Mouse (Mus musculus): ENCODE measurements around the gene A630095N17Rik.

The A630095N17Rik gene

GRCm38 (mm10) chr1:75215785-75216184 is 16.1 kb downstream of the A630095N17Rik start:
- no peak for DNase-seq (ENCODE audit: low spot score in 2 of 2)

GRCm38 (mm10) chr1:75214886-75215285 is 17.0 kb downstream of the A630095N17Rik start:
- DNase-seq (ENCODE audit: low spot score in 2 of 2): no peak

GRCm38 (mm10) chr1:75214442-75214841 is 17.5 kb downstream of the A630095N17Rik start:
- no peak for DNase-seq (ENCODE audit: low spot score in 2 of 2)

GRCm38 (mm10) chr1:75213096-75213495 is 18.8 kb downstream of the A630095N17Rik start:
- no peak for DNase-seq (ENCODE audit: low spot score in 2 of 2)

- DNase-seq (ENCODE audit: low spot score in 2 of 2): no peak
These were observed 19.4 kb downstream of the A630095N17Rik start for GRCm38 (mm10) chr1:75212542-75212941.

- no peak for DNase-seq (ENCODE audit: low spot score in 2 of 2)
These were observed 20.7 kb downstream of the A630095N17Rik start for GRCm38 (mm10) chr1:75211141-75211708.

GRCm38 (mm10) chr1:75210136-75211087 is 21.5 kb downstream of the A630095N17Rik start, which contains the start of the genes Glb1l and Stk16:
TSS of gene Glb1l (minus strand) at chr1:75210813.
TSS of gene Stk16 (plus strand) at chr1:75210838.
- peak; percentile 91 to 96 for DNase-seq (ENCODE audit: low spot score in 2 of 2)

- peak in 1 of 2 experiments; percentile 27 for DNase-seq (ENCODE audit: low spot score in 2 of 2)
These were observed 22.8 kb downstream of the A630095N17Rik start for GRCm38 (mm10) chr1:75208967-75209678.

- DNase-seq (ENCODE audit: low spot score in 2 of 2): no peak
These were observed 30.7 kb downstream of the A630095N17Rik start for GRCm38 (mm10) chr1:75201236-75201635.

- DNase-seq (ENCODE audit: low spot score in 2 of 2): no peak
These were observed 39.5 kb downstream of the A630095N17Rik start for GRCm38 (mm10) chr1:75192452-75192851.

GRCm38 (mm10) chr1:75191622-75192402 is 40.1 kb downstream of the A630095N17Rik start, which contains the start of the genes Ankzf1 and Atg9a:
TSS of gene Ankzf1 (plus strand) at chr1:75192151.
TSS of gene Atg9a (minus strand) at chr1:75192196.
- DNase-seq (ENCODE audit: low spot score in 2 of 2): peak; percentile 88 to 95

- no peak for DNase-seq (ENCODE audit: low spot score in 2 of 2)
These were observed 40.7 kb downstream of the A630095N17Rik start for GRCm38 (mm10) chr1:75191258-75191621.

- DNase-seq (ENCODE audit: low spot score in 2 of 2): no peak
These were observed 41.3 kb downstream of the A630095N17Rik start for GRCm38 (mm10) chr1:75190577-75190976.

GRCm38 (mm10) chr1:75187914-75188483 is 43.9 kb downstream of the A630095N17Rik start:
- DNase-seq (ENCODE audit: low spot score in 2 of 2): no peak

- no peak for DNase-seq (ENCODE audit: low spot score in 2 of 2)
These were observed 44.8 kb downstream of the A630095N17Rik start for GRCm38 (mm10) chr1:75187126-75187525.

- no peak for DNase-seq (ENCODE audit: low spot score in 2 of 2)
These were observed 46.4 kb downstream of the A630095N17Rik start for GRCm38 (mm10) chr1:75185495-75185894.

- no peak for DNase-seq (ENCODE audit: low spot score in 2 of 2)
These were observed 49.7 kb downstream of the A630095N17Rik start for GRCm38 (mm10) chr1:75182160-75182559.

GRCm38 (mm10) chr1:75181377-75181870 is 50.5 kb downstream of the A630095N17Rik start:
- no peak for DNase-seq (ENCODE audit: low spot score in 2 of 2)

- DNase-seq (ENCODE audit: low spot score in 2 of 2): no peak
These were observed 51.2 kb downstream of the A630095N17Rik start for GRCm38 (mm10) chr1:75180741-75181140.

- DNase-seq (ENCODE audit: low spot score in 2 of 2): peak; percentile 80
These were observed 51.8 kb downstream of the A630095N17Rik start, which contains the start of gene Abcb6 for GRCm38 (mm10) chr1:75180105-75180590. TSS of gene Abcb6 (minus strand) at chr1:75180392.
